Mouse (Mus musculus): Measurements from ENCODE around the gene Cklf.

Cklf gene

GRCm38 (mm10) chr8:104250439-104251367 is at the start of gene Cklf:
Gene Cklf, plus strand, starts transcription at chr8:104250861.
- in situ Hi-C loops (cut with MboI; ENCODE audit: low pct_unique_long_range_greater_than_20kb in 1 of 2, low sequenced_read_pairs in 2 of 2, unreplicated experiment in 1 of 2): no loop called here

GRCm38 (mm10) chr8:104201622-104202021 is 49.0 kb upstream of the Cklf start:
- in situ Hi-C loops (cut with MboI; ENCODE audit: low pct_unique_long_range_greater_than_20kb in 1 of 2, low sequenced_read_pairs in 2 of 2, unreplicated experiment in 1 of 2): no loop called here

DNA sequence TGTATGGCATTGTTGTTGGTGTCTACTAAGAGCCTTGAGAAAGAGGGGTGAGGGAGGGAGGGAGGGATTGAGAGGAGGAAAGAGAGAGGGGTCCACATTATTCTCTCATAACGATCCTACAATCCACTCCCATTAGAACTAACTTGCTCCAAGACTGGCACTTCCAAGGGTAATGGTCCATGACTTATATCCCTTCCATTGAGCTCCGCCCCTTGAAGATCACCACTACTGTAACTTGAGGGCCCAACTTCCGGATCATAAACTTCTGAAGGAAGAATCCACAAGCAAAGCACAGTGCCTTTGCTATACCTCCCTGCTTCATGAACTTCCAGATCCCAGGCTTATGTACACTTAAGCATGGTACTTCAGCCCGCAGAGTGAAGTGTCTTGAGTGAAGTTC is 48.3 kb upstream of the Cklf start:
- in situ Hi-C loops (cut with MboI; ENCODE audit: low pct_unique_long_range_greater_than_20kb in 1 of 2, low sequenced_read_pairs in 2 of 2, unreplicated experiment in 1 of 2): no loop called here

DNA sequence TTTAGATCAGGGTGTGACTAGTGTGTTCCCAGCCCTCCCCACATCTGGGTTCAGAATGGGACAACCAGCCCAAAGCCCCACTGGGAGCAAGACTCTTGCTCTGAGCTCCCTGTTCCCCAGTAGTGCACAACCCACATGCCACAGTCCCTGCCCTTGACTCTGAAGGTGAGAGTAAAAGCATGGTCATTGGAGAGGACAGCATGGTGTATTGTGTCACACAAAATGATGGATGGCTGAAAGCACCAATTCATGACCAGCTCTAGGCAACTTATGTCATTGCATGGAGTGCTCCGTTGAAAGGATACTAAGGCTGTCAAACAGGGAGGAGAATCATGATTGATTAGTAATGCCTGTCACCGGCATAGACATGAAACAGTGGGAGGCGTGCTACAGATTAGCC is 45.4 kb upstream of the Cklf start:
- in situ Hi-C loops (cut with MboI; ENCODE audit: low pct_unique_long_range_greater_than_20kb in 1 of 2, low sequenced_read_pairs in 2 of 2, unreplicated experiment in 1 of 2): no loop called here

GRCm38 (mm10) chr8:104217601-104218000 is 33.1 kb upstream of the Cklf start:
- in situ Hi-C loops (cut with MboI; ENCODE audit: low pct_unique_long_range_greater_than_20kb in 1 of 2, low sequenced_read_pairs in 2 of 2, unreplicated experiment in 1 of 2): no loop called here

GRCm38 (mm10) chr8:104219079-104219478 is 31.6 kb upstream of the Cklf start:
- in situ Hi-C loops (cut with MboI; ENCODE audit: low pct_unique_long_range_greater_than_20kb in 1 of 2, low sequenced_read_pairs in 2 of 2, unreplicated experiment in 1 of 2): no loop called here

DNA sequence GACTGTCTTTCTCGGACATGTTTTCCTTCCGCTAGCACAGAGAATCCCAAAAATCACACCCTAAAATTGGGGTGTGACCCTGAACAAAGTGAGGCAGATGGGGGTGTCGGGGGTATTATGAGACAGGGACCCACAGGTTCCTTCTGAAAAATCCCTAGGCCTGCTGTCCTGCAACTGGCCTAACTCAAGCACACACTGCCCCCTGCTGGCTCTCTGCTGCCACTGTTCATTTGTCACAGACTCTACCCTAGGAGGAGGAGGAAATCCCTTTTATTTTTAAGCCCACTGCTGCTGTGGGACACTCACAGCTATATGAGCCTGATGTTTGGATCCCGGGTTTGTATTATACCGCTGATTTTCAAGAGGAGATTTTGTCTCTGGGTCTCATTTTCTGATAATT is 30.9 kb upstream of the Cklf start:
- in situ Hi-C loops (cut with MboI; ENCODE audit: low pct_unique_long_range_greater_than_20kb in 1 of 2, low sequenced_read_pairs in 2 of 2, unreplicated experiment in 1 of 2): no loop called here

- in situ Hi-C loops (cut with MboI; ENCODE audit: low pct_unique_long_range_greater_than_20kb in 1 of 2, low sequenced_read_pairs in 2 of 2, unreplicated experiment in 1 of 2): no loop called here
Measured at GRCm38 (mm10) chr8:104227048-104227447, 23.6 kb upstream of the Cklf start.

- in situ Hi-C loops (cut with MboI; ENCODE audit: low pct_unique_long_range_greater_than_20kb in 1 of 2, low sequenced_read_pairs in 2 of 2, unreplicated experiment in 1 of 2): no loop called here
Measured at GRCm38 (mm10) chr8:104230377-104230776, 20.3 kb upstream of the Cklf start.

GRCm38 (mm10) chr8:104232039-104232438 is 18.6 kb upstream of the Cklf start:
- in situ Hi-C loops (cut with MboI; ENCODE audit: low pct_unique_long_range_greater_than_20kb in 1 of 2, low sequenced_read_pairs in 2 of 2, unreplicated experiment in 1 of 2): no loop called here

GRCm38 (mm10) chr8:104232919-104233318 is 17.7 kb upstream of the Cklf start:
- in situ Hi-C loops (cut with MboI; ENCODE audit: low pct_unique_long_range_greater_than_20kb in 1 of 2, low sequenced_read_pairs in 2 of 2, unreplicated experiment in 1 of 2): no loop called here

GRCm38 (mm10) chr8:104234573-104234972 is 16.1 kb upstream of the Cklf start:
- in situ Hi-C loops (cut with MboI; ENCODE audit: low pct_unique_long_range_greater_than_20kb in 1 of 2, low sequenced_read_pairs in 2 of 2, unreplicated experiment in 1 of 2): no loop called here

DNA sequence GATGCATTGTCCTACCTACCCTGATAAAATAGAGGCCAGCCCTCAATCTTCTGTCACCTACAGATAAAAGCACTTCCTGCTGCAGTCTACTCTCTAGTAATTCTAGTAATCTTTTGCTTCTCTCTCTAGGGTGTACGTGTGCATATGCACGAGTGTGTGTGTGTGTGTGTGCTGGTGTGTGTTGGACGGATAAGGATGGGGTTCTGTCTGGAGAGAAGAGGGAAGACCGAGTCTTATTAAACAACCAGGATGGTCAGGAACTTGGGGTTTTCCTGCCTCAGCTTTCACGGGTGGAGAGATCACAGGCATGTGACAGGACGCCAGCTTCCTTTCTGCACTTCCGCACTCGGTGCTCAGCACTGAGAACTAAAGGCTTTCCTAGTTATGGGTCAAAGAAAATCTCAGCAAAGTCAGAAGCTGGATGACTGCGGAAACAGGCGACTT is 11.2 kb upstream of the Cklf start:
- in situ Hi-C loops (cut with MboI; ENCODE audit: low pct_unique_long_range_greater_than_20kb in 1 of 2, low sequenced_read_pairs in 2 of 2, unreplicated experiment in 1 of 2): no loop called here

GRCm38 (mm10) chr8:104242038-104242644 is 8.5 kb upstream of the Cklf start:
- in situ Hi-C loops (cut with MboI; ENCODE audit: low pct_unique_long_range_greater_than_20kb in 1 of 2, low sequenced_read_pairs in 2 of 2, unreplicated experiment in 1 of 2): no loop called here

DNA sequence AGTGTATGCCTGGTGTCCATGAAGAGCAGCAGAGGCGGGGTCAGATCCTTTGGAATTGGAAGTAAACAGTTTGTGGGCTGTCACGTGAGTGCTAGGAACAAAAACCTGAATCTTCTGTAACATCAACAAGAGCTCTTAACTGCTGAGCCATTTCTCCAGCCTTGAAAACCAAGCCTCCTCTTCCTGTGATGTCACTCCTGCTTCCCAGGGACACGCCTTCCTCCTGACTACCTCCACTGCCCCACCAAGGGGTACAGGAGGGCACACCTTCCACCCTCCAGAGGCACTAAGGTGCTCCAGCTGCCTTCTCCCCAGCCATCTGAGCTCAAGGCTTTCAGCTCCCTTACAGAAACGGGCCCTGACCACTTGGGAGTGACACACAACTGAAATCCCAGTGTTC is 4.0 kb upstream of the Cklf start:
- in situ Hi-C loops (cut with MboI; ENCODE audit: low pct_unique_long_range_greater_than_20kb in 1 of 2, low sequenced_read_pairs in 2 of 2, unreplicated experiment in 1 of 2): no loop called here

DNA sequence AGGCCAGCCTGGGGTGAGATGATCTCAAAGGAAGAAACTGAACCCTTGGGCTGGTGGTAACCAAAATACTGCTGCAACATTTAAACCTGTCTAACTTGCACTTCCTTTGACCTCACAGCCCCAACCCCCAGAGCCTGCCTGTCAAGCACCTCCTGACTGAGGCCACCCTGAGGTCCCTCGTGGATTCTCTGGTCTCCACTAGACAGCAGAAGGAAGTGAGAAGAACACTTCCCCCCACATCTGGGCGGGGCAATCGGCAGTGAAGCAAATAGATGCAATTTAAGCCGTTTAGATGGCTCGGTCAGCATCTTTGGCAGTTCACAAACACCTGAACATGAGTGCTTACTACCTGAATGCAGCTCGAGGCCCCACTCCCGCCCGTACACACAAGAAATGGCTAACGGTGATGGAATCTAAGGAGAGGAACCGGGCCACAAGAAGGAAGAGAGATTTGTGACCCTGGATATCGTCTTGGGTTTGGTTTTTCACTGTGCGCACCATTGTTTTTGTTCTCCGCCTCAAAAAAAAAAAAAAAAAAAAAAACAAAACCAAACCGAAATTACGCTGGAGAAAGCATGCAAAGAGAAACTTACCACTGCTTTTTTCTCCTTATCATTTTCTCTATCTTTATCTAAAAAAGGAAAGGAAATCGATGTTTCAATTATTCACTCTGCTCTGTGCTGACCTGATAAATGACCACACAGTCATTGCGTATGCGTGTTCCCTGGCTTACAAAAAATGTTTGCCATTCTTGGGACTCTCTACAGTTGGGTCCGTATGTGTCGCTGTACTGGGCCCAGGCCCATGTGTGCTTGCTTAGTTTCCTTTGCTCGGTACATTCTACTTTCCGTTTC is 3.4 kb upstream of the Cklf start:
- in situ Hi-C loops (cut with MboI; ENCODE audit: low pct_unique_long_range_greater_than_20kb in 1 of 2, low sequenced_read_pairs in 2 of 2, unreplicated experiment in 1 of 2): no loop called here

- in situ Hi-C loops (cut with MboI; ENCODE audit: low pct_unique_long_range_greater_than_20kb in 1 of 2, low sequenced_read_pairs in 2 of 2, unreplicated experiment in 1 of 2): no loop called here
Measured at GRCm38 (mm10) chr8:104247908-104248275, 2.8 kb upstream of the Cklf start.

DNA sequence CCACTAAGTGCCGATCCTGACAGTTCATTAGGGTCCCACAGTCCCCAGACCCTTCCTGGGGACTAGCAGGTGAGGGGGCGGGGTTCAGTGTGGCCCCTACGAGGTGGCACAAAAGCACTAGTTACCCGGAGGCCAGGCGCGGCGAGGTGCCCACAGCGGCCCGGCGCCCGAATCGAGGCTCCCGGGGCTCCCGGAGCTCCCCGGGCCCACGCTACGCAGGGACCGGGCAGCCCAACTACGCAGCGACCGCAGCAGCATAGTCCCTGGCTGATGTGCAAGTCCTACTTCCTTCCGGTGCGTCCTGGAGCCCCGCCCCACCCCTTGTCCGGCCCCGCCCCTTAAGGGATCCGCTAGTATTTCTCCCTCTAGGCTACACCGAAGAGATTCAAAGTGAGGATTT is 2.4 kb upstream of the Cklf start, which contains the start of gene Tk2:
Gene Tk2, minus strand, starts transcription at position 283 of the 400 bp plus-strand sequence.
- in situ Hi-C loops (cut with MboI; ENCODE audit: low pct_unique_long_range_greater_than_20kb in 1 of 2, low sequenced_read_pairs in 2 of 2, unreplicated experiment in 1 of 2): no loop called here

DNA sequence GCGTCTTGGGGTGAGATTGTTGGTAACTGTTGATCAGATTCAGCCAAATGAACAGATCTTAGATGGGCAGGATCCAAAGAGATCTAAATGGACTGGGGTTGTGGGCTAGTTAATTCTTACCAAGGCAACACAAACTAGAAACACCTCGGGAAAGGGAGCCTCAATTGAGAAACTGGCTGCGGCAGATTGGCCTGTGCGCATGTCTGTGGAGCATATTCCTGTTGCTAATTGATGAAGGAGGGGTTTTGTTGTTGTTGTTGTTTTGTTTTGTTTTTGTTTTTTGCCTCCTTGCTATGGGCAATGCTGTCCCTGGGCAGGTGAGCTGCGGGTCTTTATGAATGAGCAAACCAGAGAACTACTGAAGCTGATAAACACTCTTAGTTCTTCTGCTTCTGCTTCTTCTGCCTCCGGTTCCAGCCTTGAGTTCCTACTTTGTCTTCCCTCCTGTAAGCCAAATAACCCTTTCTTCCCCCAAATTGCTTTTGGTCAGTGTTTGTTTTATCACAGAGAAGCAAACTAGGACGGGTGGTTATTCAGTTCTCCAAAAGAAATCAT is 1.1 kb upstream of the Cklf start:
- in situ Hi-C loops (cut with MboI; ENCODE audit: low pct_unique_long_range_greater_than_20kb in 1 of 2, low sequenced_read_pairs in 2 of 2, unreplicated experiment in 1 of 2): no loop called here

Measured in mouse embryonic stem cell (cell line).